Mouse (Mus musculus) large intestine, adult 2 months (tissue): ENCODE measurements at regions not wholly inside any gene's neighbourhood (a gene's known extent, or its start where the extent isn't known, plus 50 kb on each side); places are given as distances from the start of the nearest gene placed in this dataset.

Source experiments
- DNase-seq: peaks from one replicate; pipeline ENCODE4 v3.0.0-alpha.2; 2012; ENCODE audit warnings: low read depth, low spot score
- WGBS: fragments of 180-500 bp; shearing (Covaris S2); methylation state at CpG from one replicate; pipeline ENCODE4 v1.1.7; 2018; 5-methylcytosine and 5-hydroxymethylcytosine counted together

GRCm38 (mm10) chr2:61123046-61123806, 160.2 kb upstream of the Rbms1 start:
- DNase-seq, result no peak
- WGBS, result 82% methylated on average over 7 of the region's 7 CpGs

DNA sequence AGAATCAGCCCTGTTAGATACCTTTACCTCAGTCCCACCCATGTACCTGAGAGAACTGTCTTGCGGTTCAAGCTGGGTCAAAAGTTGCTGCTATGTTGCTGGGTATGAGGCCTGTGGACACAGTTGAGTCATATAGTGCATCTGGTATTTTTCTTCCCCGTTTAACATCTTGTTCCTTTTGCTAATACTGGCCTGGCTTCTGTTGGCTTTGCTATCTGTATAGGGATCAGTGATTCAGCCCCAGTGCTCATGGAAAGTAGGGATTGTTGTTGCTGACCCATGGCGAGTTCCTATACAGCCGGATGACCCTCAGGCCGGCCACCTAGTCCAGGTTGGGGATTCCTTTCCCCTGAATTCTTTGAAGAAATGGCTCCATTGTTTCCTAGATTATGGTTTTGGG, 158.3 kb upstream of the Rbms1 start:
- no peak for DNase-seq
- 87% methylated on average over 5 of the region's 5 CpGs for WGBS

GRCm38 (mm10) chr2:61114620-61115019, 151.6 kb upstream of the Rbms1 start:
- 80% methylated on average over 2 of the region's 2 CpGs for WGBS
- no peak for DNase-seq

DNA sequence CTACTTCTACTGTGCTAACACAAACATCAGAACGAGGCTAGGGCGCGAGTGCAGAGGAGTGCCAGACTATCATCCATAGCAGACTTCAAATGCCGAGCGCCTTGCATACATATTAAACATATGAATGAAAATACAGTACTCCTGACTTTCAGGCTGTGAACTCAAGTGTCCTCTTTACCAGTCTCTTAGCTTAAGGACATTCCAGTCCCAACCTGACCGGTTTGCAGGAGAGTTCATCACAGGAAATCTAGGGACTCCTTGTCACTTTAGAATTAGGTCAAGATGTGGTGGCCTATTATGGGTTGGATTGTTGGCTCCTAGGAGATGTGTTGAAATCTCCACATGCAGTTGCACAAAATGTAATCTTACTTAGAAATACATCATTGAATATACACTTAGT, 150.9 kb upstream of the Rbms1 start:
- DNase-seq, result no peak

DNA sequence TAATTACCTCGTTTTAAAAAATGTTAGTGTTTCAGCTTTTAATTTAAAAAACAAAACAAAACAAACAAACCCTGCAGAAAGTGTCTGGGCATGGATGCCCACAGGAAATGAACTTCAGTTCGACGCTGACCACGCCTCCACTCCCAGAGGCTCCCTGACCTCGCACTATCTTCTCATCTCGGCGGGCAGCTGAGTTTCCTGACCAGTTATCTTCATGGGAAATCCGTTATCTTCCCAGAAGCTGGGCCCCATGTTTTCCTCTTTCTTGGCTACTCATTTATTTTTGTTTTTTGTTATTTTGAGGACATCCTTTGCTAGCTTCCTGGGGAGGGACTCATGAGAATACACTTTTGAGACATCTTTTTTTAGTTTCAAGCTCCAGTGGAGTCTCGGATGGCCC, 147.6 kb upstream of the Rbms1 start:
- no peak for DNase-seq
- 64% methylated on average over 9 of the region's 9 CpGs for WGBS

More for the DNA sequence above, 150.9 kb upstream of the Rbms1 start:
- 88% methylated on average over 6 of the region's 6 CpGs for WGBS

DNA sequence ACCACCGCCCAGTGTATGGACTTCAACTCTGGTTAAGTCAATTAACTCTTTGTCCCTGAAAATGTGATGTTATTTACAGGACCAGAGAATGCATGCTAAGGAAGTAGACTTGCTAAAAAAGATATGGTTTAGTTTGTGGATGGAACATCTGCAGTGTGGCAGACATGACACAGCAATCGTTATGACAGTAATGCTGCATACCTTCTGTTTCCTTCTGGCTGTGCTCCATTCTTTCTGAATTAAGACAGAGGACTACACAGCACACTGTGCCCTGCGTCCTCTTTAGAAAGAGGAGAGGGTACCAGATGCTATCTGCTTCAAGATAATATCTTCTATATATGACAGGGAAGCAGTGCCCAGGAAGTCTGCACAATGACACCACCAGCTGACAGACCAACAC, 146.6 kb upstream of the Rbms1 start:
- WGBS, result 68% methylated on average over 3 of the region's 3 CpGs

GRCm38 (mm10) chr2:61105169-61105568, 142.2 kb upstream of the Rbms1 start:
- DNase-seq, result no peak
- 88% methylated on average over 6 of the region's 6 CpGs for WGBS

More for the DNA sequence above, 146.6 kb upstream of the Rbms1 start:
- no peak for DNase-seq

- DNase-seq, result no peak
- 82% methylated on average over 4 of the region's 4 CpGs for WGBS
Measured at GRCm38 (mm10) chr2:61100854-61101253, 137.9 kb upstream of the Rbms1 start.

GRCm38 (mm10) chr2:61088501-61088900, 125.5 kb upstream of the Rbms1 start:
- DNase-seq, result no peak

- WGBS, result 78% methylated on average over 3 of the region's 3 CpGs
- DNase-seq, result no peak
Measured at GRCm38 (mm10) chr2:61084835-61085234, 121.8 kb upstream of the Rbms1 start.

DNA sequence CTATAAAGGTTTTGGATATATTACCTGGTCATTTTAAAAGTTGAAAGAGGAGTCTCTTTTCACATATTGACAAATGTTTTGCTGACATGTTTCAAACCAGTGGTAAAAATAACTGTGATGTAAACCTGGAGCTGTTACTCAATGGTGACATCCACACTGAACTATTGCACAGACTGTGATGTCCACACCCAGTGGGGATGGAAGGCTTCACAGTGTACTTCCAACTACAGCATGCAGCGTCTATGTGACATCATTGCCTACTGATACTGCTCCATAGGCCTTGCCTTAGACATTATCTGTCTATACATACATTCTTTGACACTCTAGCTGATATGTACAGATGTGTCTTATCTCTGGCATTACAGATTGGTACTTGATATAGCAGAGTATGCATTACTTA, 120.1 kb upstream of the Rbms1 start:
- no peak for DNase-seq
- WGBS, result 85% methylated on average over 1 of the region's 1 CpGs

DNA sequence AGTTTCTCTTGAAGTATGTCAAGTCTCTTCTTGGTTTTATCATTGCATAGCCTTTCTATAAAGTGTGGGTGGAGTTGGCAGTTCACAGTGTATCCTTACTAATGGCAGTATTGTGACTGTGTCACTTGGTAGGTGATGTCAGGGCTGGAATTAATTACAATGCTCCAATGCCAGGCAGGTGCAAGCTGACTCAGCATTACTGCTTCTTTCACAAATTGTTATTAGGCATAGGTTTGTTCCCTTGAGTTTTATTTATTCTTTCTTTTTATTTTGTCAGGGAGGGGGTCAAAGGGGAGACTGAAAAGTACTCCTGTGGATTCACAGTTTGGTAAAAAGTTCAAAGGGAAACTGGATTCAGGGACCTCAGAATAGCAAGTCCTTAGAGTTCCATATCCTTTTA, 119.6 kb upstream of the Rbms1 start:
- DNase-seq, result no peak

GRCm38 (mm10) chr2:61080006-61080405, 117.0 kb upstream of the Rbms1 start:
- WGBS, result 41% methylated on average over 4 of the region's 4 CpGs
- no peak for DNase-seq

- DNase-seq, result no peak
- 19% methylated on average over 3 of the region's 3 CpGs for WGBS
Measured at GRCm38 (mm10) chr2:61071025-61071424, 108.0 kb upstream of the Rbms1 start.

DNA sequence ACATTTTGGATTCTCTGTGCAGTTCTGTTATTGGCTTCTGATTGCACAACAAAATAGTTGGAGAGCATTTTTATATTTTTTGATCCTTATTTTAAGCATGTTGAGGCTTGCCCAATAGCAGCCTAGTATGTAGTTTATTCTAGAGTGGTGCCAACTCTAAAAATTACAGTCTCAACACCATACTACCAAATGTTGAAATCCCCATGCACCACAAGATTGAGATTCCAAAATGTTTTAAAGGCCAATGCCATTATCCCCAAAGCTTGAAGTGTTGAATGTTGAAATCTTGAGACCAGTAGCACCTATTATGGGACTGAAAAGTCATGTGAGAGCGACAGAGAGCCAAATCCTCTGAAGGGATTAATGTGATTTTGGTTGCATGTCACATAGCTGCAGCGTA, 104.9 kb upstream of the Rbms1 start:
- no peak for DNase-seq
- 81% methylated on average over 2 of the region's 2 CpGs for WGBS

DNA sequence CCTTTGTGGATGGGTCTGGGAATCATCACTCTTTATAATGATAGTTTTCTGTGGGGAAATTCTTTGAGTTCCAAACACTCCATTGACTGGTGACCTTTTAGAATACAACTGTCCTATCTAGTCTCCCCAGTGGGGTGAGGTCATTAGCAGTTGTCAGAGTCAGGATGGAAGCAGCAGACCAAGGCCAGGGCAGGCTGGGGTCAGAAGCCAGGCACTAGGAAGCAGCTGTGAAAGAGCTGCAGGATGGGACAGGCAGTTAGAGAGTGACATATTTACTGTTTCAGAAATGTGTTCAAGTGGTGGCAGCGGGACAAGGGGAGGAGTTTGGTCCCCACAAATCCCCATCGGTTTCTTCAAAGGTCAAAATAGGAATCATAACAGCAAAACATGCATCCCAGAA, 99.1 kb upstream of the Rbms1 start:
- DNase-seq, result no peak
- 64% methylated on average over 2 of the region's 2 CpGs for WGBS

DNA sequence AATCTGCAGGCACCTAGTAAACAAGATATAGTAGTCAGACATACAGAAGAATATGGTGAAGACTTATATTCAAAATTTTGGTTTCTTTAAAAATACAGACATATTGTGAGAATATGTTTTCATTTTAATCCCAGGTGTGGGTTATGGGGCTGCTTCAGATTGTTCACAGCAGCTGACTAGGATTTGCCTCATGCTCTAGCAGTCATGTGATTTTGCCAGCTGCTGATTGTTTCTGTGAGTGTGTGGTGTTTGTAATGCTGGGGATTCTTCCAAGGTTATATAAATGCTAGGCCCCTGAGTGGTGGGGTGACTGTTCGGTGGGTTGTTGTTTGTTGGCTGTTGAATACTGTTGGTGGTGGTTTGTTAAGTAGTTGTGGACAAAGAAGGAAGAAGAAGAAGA, 97.9 kb upstream of the Rbms1 start:
- 80% methylated on average over 1 of the region's 1 CpGs for WGBS
- DNase-seq, result no peak

GRCm38 (mm10) chr2:61058545-61059235, 95.7 kb upstream of the Rbms1 start:
- DNase-seq, result no peak
- WGBS, result 64% methylated on average over 6 of the region's 6 CpGs

DNA sequence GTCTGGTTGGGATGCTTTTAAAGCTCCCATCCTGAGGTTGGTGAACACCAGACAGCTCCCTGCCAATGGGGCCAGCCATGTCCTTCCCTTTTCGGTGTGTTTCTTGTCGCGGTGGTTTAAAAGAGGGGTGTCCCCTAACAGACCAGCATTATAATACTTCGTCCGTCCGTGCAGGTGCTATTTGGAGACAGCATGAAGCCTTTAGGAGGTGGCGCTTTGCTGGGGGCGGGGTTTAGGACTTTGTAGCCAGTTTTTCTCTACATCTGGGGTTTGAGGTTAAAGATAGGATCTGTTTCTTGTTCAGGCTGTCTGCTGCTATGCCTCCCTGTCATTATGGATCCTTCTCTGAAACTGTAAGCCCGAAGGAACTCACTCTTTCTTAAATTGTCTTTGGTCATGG, 89.3 kb upstream of the Rbms1 start:
- DNase-seq, result no peak
- 58% methylated on average over 9 of the region's 9 CpGs for WGBS

DNA sequence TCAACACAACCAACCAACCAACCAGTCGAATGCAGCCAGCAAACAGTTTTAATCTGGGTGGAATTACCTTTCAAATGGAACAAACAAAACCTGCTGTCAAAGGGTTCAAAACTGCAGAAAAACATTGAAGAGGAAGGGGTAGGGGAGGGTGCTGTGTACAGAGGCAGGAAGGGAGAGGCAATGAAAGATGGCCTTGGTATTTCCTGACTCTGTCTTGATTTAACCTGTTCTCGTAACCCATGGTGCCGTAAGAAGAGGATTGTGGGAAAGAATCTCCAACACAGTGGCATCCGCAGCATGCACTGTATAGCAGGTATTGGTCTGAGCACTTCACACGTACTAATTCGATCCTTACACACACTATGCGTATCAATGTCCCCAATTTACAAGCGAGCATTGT, 88.8 kb upstream of the Rbms1 start:
- no peak for DNase-seq

DNA sequence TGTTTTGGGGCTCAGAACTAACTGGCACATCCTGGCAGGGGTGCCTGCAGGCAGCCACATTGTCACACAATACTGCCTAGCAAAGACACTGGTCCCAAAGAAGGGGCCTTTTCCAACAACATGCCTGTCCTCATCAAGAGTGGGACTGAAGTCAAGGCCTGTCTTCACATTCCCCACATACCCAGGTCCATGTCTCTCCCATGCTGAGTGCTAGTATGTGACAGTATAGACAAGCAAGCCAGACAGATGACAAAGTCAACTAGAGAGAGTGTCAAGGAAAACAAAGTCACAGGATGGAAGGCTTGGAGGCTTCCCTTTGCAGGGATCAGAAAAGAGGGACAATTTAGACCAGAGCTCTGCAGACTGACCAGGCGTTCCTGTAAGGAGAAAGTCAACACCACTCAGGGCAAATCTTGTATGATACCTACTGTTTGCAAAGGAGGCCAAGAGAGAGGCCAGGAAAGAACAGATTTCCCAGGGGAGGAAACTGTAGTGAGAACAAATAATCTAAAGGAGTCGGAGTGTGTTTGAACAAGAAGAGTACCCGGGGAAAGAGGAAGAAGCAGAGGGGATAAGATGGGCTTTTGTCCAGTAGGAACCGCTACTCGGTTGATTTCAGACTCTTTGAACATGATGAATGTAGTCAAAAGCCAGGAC, 83.2 kb upstream of the Rbms1 start:
- 66% methylated on average over 5 of the region's 5 CpGs for whole genome bisulfite sequencing
- DNase-seq, result no peak

More for the DNA sequence above, 88.8 kb upstream of the Rbms1 start:
- 77% methylated on average over 8 of the region's 8 CpGs for WGBS
